Mouse (Mus musculus) adrenal gland, postnatal 36 days (tissue): Measurements from ENCODE around the gene Ncaph. TPM values are rescaled to one million over a fixed set of nuclear protein-coding genes. Genes with fewer than 3 reads are reported as not detected.
"Not testable (repeated sequence)": the region's sequence is repeated elsewhere in the genome, so short reads cannot be mapped to it uniquely, and the experiment has no call there.

ENCODE experiments used
- DNase-seq, 2 experiments: peaks; one replicate each; pipeline ENCODE4 v3.0.0; 2021; ENCODE audit warnings: mixed read lengths in 1 of 2
- long read RNA-seq, 2 experiments: library from polyadenylated mRNA; stranded (forward); transcript quantifications; one replicate each; pipeline ENCODE4 v2.0.0; 2021; ENCODE audit warnings: borderline sequencing depth in 2 of 2
- total RNA-seq, 2 experiments: library from RNA; stranded (reverse); gene quantifications; 2 replicates each; pipeline ENCODE4 v1.2.3; 2021

Ncaph gene
- 1 to 10 TPM; 3.9 to 4.3 TPM for total RNA-seq
- long read RNA-seq, experiment 1, partial matches to known transcripts, result 2 of 3 reads
- long read RNA-seq, experiment 1, other reads (novel, unspliced or antisense), result 0 of 3 reads
- long read RNA-seq, experiment 2, result 0 reads

DNA sequence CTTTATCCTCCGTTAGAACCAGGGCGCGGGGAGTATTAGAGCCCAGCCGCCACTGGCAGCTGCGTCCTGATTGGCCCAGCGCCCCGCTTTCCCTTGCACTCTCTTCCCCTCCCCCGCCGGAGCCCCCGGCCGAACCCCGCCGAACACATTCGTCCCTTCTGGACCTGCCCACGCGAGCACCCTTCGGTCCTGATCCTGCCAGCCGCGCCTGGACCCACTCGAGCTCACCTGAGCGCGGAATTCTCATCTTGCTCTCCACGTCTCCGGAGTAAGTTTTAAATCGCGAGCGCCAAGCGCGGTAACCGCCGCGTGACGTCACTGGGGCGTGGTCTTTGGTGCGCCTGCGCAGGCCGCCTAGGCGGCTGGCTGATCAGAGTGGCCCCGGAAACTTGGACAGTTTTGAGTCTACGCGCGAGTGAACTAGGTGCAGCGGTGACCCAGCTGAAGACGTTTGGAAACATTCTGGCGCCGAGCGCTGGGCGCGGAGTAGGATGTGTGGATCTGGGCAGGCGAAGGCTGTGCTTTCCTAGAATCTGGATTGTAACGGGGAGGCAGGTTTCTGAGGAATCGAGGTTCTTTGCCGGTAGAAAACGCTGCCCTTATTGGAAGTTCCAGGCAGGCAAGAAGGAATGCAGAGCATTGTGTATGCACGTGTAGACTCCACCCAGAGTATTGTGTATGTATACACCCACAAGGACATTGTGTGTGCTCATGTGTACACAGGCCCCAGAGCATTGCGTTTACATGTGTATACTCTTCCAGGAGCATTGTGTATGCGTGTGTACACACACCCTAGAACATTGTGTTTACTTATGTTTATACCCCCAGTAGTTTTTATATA lies at the start of gene Ncaph:
TSS of gene Ncaph (minus strand) at position 334 of the 841 bp plus-strand sequence.
- peak; percentile 95 to 96 for DNase-seq

- DNase-seq, result peak; percentile 82 to 83
Observed at GRCm38 (mm10) chr2:127182598-127183381, 49.0 kb upstream of the Ncaph start.

DNA sequence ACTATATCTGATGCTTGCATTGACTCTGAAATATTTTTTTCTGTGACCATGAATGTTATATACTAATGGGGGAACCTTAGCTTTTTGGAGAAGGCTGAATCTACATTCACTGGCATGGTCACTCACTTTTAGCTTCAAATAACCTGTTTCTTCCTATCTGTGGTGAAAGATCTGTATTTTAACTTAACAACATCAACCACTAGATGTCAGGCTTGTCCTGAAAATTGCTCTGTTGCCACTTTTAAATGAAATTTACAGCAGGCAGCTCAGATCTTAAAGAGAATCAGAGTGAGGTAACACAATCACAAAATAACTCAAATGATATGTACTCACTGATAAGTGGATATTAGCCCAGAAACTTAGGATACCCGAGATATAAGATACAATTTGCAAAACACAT lies 32.5 kb upstream of the Ncaph start:
- DNase-seq, result peak in 1 of 2 experiments; percentile 25

DNA sequence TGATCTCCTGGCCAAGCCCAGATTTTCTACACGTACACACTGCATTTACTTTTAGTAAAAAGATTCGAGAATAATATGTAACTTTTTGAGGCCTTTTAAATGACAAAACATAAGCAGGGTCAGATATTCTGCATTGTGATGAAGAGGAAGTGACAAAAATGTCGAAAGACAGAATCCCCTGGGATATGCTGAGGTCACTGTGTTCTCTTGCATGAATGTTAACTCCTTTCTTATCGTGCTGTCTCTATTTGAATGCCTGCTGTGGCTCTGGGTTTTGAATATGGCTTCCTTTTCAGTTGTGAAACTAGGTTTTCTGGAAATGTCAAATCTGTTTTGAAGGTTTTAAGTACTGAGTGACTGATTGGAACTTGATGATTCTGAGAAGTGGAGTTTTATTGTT lies 31.9 kb upstream of the Ncaph start:
- no peak for DNase-seq

GRCm38 (mm10) chr2:127145699-127146098 lies 11.9 kb upstream of the Ncaph start:
- no peak for DNase-seq

- peak; percentile 87 to 92 for DNase-seq
Observed at GRCm38 (mm10) chr2:127143158-127144063, 9.7 kb upstream of the Ncaph start, which contains the start of gene Itpripl1. Itpripl1 (minus strand) TSS chr2:127143442.

- DNase-seq, result peak in 1 of 2 experiments; percentile 10
Observed at GRCm38 (mm10) chr2:127142577-127143157, 8.9 kb upstream of the Ncaph start.

GRCm38 (mm10) chr2:127142031-127142430 lies 8.3 kb upstream of the Ncaph start:
- DNase-seq, result no peak

- no peak for DNase-seq
Observed at GRCm38 (mm10) chr2:127140011-127140410, 6.3 kb upstream of the Ncaph start.

DNA sequence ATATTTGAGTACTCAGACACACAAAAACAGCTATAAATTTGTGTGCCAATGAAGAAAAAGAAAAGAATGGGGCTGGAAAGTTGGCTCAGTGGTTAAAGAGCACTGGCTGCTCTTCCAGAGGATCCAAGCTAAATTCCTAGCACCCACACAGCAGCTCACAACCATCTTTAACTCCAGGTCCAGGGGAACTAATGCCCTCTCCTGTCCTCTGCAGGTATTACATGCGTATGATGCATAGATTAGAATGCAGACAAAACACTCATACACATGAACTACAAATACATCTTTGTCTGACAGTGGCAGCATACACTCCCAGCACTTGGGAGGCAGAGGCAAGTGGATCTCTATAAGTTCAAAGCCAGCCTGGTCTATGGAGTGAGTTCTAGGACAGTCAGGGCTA lies 5.9 kb upstream of the Ncaph start:
- no peak for DNase-seq

DNA sequence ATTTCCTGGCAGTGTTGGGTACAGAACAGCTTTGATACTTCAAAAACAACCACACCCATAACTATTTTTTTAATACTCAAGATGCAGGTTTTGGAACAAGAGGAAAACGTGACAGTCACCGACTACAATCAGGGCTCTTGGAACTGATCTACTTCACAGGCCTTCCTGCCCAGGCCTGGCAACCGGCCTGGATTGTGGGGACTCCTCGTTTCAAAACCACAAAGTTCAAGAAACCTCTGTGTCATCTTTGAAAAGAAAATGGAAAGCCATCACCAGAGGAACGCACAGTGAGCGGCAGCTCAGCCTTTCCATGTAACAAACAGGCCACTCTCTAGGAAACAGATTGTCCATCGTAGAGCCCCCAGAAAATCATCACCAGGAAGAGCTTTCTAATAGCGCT lies 5.3 kb upstream of the Ncaph start:
- no peak for DNase-seq

- no peak for DNase-seq
Observed at GRCm38 (mm10) chr2:127138449-127138848, 4.7 kb upstream of the Ncaph start.

- DNase-seq, result no peak
Observed at GRCm38 (mm10) chr2:127137838-127138420, 4.2 kb upstream of the Ncaph start.

DNA sequence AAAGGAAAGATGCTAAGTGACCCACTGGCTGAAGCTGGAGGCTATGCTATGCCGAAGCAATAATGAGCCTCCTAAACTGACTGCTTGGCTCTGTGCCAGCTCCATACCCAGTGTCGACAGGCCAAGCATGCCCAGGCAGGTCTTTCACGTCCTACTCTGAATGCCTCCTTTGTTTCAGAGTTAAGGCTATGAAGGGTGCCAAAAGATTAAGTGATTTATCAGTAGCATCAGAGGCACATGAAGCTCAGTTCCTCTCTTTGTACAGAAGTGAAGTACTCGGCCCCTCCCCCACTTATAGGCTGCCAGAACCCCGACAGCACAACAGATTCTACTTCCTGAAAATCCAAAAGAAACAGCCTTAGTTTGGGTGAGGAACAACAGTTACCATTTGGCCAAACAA lies 3.2 kb upstream of the Ncaph start:
- DNase-seq, result peak; percentile 30 to 60

GRCm38 (mm10) chr2:127135255-127135654 lies 1.5 kb upstream of the Ncaph start:
- DNase-seq, result not testable (repeated sequence)

DNA sequence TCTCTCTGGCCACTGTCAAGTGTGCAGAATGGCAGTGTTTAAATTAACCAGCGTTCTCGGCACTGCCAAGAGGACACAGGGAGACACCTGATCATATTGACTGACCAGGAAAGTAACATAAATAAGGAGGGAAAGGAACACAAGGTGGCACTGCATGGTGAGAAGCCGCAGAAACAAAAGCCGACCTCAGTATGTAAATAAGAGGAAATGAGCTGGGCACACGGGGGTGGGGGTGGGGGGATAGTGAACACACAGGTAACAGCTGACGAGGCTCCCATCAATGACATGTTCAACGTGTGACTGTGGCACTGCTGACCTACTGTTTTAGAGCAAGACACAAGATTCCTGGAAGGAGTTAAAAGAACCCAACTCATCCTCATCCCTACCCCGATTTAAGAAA lies 2.4 kb downstream of the Ncaph start:
- DNase-seq, result no peak

- DNase-seq, result no peak
Observed at GRCm38 (mm10) chr2:127128926-127129325, 4.8 kb downstream of the Ncaph start.

GRCm38 (mm10) chr2:127121591-127122235 lies 12.0 kb downstream of the Ncaph start:
- DNase-seq, result peak; percentile 18 to 40

- no peak for DNase-seq
Observed at GRCm38 (mm10) chr2:127108986-127109385, 24.8 kb downstream of the Ncaph start.

GRCm38 (mm10) chr2:127092000-127092399 lies 41.8 kb downstream of the Ncaph start:
- no peak for DNase-seq
